Mouse (Mus musculus) kidney, embryonic 16.5 days (tissue): Measurements from ENCODE around the gene Tph1. TPM values are rescaled to one million over a fixed set of nuclear protein-coding genes. Genes with fewer than 3 reads are reported as not detected.
"Not testable (repeated sequence)": the region's sequence is repeated elsewhere in the genome, so short reads cannot be mapped to it uniquely, and the experiment has no call there.

Source experiments
- ATAC-seq: fragments of 200-750 bp; cut with Nextera tagmentation; 2 replicates; pipeline ENCODE4 v1.8.0; 2017; ENCODE audit warnings: moderate TSS enrichment; ENCODE audit not compliant: low FRiP score, low TSS enrichment
- H3K27ac ChIP-seq: fragments of 300-500 bp; sonication (generic); 2 replicates; pipeline ENCODE4 v1.5.1; 2014; ENCODE audit warnings: low read length
- H3K27me3 ChIP-seq: fragments of 300-500 bp; sonication (generic); 2 replicates; pipeline ENCODE4 v1.6.1; 2014; ENCODE audit warnings: low read length, control low read depth, mixed read lengths; ENCODE audit not compliant: insufficient read depth
- H3K36me3 ChIP-seq: fragments of 300-500 bp; sonication (generic); 2 replicates; pipeline ENCODE4 v1.6.1; 2014; ENCODE audit warnings: low read length, control low read depth, mixed read lengths; ENCODE audit not compliant: insufficient read depth
- H3K4me1 ChIP-seq: fragments of 300-500 bp; sonication (generic); 2 replicates; pipeline ENCODE4 v1.6.1; 2014; ENCODE audit warnings: low read length, control low read depth, mixed read lengths; ENCODE audit not compliant: insufficient read depth
- H3K4me2 ChIP-seq: fragments of 300-500 bp; sonication (generic); replicated peaks from 2 replicates; pipeline ENCODE4 v1.6.1; 2014; ENCODE audit warnings: low read depth, low read length
- H3K4me3 ChIP-seq: fragments of 300-500 bp; sonication (generic); 2 replicates; pipeline ENCODE4 v1.5.1; 2014; ENCODE audit warnings: mild to moderate bottlenecking, low read length
- H3K9ac ChIP-seq: fragments of 300-500 bp; sonication (generic); replicated peaks from 2 replicates; pipeline ENCODE4 v1.6.1; 2014; ENCODE audit warnings: low read length
- H3K9me3 ChIP-seq: fragments of 300-500 bp; sonication (generic); 2 replicates; pipeline ENCODE4 v1.6.1; 2016; ENCODE audit warnings: low read length, control low read depth
- WGBS: fragments of 180-500 bp; shearing (Covaris S2); extraction: QIAGEN DNeasy Blood & Tissue Kit; methylation state at CpG from one replicate; pipeline ENCODE4 v1.1.7; 2014; 5-methylcytosine and 5-hydroxymethylcytosine counted together
- polyA plus RNA-seq: library from polyadenylated mRNA; unstranded; fragments of >200 nt; fragmentation: Nextera tagmentation; extraction: Ambion mirVana; gene quantifications from 2 replicates; pipeline ENCODE4 v1.2.1, GENCODE M21; 2015

The Tph1 gene
- polyA plus RNA-seq, 1 experiment from 2014 or later: 2.2 TPM

DNA sequence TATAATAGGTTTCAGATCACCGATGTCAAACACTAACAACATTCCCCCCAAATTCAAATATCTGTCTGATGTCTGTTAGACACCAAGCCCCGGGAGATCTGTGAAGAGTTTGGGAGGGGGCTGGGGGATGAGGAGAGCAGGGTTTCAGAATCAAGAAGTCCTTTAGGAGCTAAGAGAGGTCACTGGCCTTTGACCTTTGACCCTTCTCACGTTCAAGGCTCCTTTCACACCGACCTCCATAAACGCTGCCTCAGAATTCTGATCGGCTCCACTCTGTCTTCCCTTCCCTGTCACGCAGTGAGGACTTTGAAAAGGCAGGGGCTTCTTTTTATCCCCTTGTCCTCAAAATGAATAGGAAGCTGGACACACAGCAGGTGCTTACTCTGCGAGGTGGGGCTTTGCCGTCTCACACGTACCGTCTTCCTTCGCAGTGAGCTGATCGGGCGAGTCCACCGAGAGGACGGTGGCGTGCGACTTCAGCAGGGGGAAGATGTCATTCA lies 10.7 kb downstream of the Tph1 start:
- WGBS: 40% methylated on average over 18 of the region's 18 CpGs
- H3K9me3 ChIP-seq: no peaks in the 10 kb centered on the region
- H3K4me1 ChIP-seq: 0 out of 2 replicates have a peak, but pooled peaks cover 5% of the 10 kb centered on the region
- H3K36me3 ChIP-seq: no peaks in the 10 kb centered on the region
- H3K4me3 ChIP-seq: no peak overlapping the region
- ATAC-seq: no peak
- H3K27me3 ChIP-seq: 0 out of 2 replicates have a peak, but pooled peaks cover 14% of the 10 kb centered on the region
- no peak overlapping the region for H3K27ac ChIP-seq
- H3K4me2 ChIP-seq: no peak overlapping the region
- H3K9ac ChIP-seq: no peak overlapping the region

DNA sequence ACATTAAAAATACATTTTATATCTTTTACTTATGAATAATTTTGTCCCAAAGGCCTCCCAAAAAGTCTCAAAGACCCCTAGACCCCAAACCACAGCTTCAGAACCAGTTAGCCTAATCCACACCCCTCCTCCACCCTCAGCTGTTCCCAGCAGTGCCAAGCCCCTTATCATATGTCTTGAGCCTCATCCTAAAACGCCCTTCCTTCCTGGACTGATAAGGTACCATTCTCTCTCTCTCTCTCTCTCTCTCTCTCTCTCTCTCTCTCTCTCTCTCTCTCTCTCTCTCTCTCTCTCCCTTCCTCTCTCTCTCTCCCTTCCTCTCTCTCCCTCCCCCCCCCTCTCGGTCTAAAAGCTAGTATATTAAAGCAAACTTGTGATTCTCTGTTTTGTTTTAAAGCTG lies 20.1 kb downstream of the Tph1 start:
- no peak overlapping the region for H3K4me3 ChIP-seq
- no peaks in the 10 kb centered on the region for H3K4me1 ChIP-seq
- H3K27me3 ChIP-seq: no peaks in the 10 kb centered on the region
- WGBS: 62% methylated on average over 2 of the region's 2 CpGs
- H3K36me3 ChIP-seq: no peaks in the 10 kb centered on the region
- no peaks in the 10 kb centered on the region for H3K9me3 ChIP-seq
- H3K27ac ChIP-seq: no peak overlapping the region
- no peak for ATAC-seq
- no peak overlapping the region for H3K9ac ChIP-seq
- H3K4me2 ChIP-seq: no peak overlapping the region

DNA sequence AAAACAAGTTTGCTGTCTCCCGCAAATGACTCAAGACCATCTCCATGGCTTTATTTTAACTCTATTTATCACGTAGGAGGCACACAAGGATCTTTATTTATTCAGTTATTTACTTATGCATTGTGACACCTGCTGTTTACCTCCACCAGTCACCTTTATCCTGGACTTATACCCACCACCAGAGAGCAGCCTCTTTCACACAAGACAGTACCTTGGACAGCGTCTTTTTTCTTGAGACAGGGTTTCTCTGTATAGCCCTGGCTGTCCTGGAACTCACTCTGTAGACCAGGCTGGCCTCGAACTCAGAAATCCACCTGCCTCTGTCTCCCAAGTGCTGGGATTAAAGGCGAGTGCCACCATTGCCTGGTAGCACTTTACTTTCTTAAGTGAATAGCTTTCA lies 22.1 kb downstream of the Tph1 start:
- H3K27ac ChIP-seq, H3K9me3 ChIP-seq, H3K4me1 ChIP-seq, H3K27me3 ChIP-seq, H3K4me3 ChIP-seq, H3K9ac ChIP-seq, H3K36me3 ChIP-seq, H3K4me2 ChIP-seq, ATAC-seq: not testable (repeated sequence)
- 48% methylated on average over 5 of the region's 5 CpGs for WGBS

DNA sequence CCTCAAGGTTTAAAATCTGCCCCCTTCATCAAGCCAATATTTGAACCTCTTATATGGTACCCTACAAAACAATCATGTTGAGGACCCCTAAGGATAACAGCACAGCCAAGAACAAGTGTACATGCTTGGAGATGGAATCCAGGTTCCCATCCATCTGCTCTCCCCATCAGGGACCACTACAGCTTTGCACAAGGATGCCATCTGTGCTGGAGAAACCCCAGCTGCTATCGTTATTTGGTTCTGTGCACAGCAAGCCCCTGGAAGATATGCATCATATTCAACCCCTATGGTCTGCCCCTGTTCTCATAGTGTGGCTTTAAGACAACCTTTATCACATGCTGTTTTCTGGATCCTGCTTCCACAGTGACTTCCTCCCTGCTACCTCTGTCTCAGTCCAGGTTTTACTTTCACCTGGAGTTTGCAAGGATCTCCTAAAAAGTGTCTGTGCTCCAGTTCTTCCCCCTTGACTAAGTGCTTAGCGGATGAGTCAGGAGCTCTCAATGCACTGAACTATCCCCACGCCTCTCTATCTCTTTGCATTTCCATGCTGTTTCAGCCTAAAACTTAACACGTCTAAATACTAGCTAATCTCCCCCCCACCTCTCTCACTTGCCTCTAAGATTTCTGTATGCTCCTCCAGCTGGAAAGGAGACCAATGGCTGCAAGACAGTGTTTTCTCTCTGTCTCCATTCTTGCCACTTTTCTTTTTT lies 23.8 kb downstream of the Tph1 start:
- no peaks in the 10 kb centered on the region for H3K36me3 ChIP-seq
- H3K9ac ChIP-seq: no peak overlapping the region
- H3K4me2 ChIP-seq: no peak overlapping the region
- no peaks in the 10 kb centered on the region for H3K27me3 ChIP-seq
- ATAC-seq: no peak
- H3K27ac ChIP-seq: no peak overlapping the region
- 85% methylated on average over 4 of the region's 4 CpGs for WGBS
- H3K9me3 ChIP-seq: no peaks in the 10 kb centered on the region
- no peaks in the 10 kb centered on the region for H3K4me1 ChIP-seq
- no peak overlapping the region for H3K4me3 ChIP-seq

DNA sequence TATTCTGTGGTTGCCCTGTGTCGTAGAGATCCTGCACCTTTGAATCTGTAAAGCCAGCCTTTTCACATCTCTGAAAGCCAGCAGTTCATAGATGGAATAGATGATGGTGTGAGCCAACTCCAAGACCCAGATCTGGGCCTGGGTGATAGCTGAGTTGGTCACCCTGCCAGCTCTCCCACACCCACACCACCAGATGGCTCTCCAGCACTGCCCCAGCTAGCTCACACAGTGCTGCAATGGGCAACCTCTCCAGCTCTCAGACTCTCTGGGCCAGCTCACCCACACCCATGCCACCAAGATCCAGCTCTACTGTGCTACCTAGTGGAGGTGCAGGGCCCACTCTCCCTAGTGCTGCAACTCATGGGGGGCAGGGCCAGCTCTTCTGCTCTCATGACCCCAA lies 29.2 kb downstream of the Tph1 start:
- H3K9ac ChIP-seq: no peak overlapping the region
- H3K27me3 ChIP-seq: peaks cover 6% of the 10 kb centered on the region; the same call in 1 of the 2 replicates
- no peaks in the 10 kb centered on the region for H3K36me3 ChIP-seq
- 74% methylated on average over 1 of the region's 1 CpGs for WGBS
- no peaks in the 10 kb centered on the region for H3K9me3 ChIP-seq
- no peak overlapping the region for H3K4me3 ChIP-seq
- H3K27ac ChIP-seq: no peak overlapping the region
- ATAC-seq: no peak
- peaks cover 5% of the 10 kb centered on the region for H3K4me1 ChIP-seq
- no peak overlapping the region for H3K4me2 ChIP-seq

DNA sequence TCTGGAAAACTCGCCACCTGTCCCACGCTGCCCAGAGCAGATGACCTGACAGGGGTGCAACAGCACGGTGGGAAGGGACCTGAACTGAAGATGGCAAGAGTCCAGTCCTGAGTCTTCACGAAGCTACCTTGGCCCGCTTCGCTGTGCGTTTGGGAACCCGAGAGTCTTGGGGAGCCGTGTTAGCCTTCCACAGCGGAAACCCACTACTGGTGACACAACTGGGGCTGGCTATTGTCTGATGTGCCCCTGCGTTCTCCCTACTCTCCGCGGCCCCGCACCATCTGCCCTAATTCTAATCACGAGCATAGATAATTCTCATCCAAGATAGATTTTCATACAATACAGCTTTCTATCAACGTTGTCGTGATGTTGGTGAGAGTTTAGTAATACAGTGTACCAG lies 32.3 kb downstream of the Tph1 start:
- ATAC-seq: no peak

DNA sequence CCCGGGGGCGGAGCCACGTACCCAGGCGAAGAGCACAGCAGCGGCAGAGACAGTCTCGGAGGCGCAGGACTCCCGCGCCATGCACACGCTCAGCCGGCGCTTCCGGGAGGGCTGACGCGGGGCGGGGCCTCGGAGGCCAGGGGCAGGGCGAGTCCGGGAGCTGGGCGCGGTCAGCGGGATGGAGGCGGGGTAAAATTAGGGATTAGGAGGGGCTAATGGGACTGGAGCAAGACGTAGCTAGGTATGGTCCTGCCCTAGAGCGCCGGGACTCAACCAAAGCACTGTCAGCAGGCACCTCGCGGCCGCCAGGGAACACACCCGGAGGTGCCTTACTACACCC lies 32.7 kb downstream of the Tph1 start, which contains the start of gene Sergef:
TSS of gene Sergef (minus strand) at position 116 of the 340 bp plus-strand sequence.
- peak within 1 kb of the TSS; percentile 85 for H3K4me2 ChIP-seq
- peak within 1 kb of the TSS; percentile 56 for H3K27ac ChIP-seq
- no peaks in the 10 kb centered on the region for H3K9me3 ChIP-seq
- peaks cover 11% of the 10 kb centered on the region for H3K4me1 ChIP-seq
- WGBS: 1% methylated on average over 30 of the region's 30 CpGs
- H3K4me3 ChIP-seq: peak within 1 kb of the TSS; percentile 73
- peak within 1 kb of the TSS; percentile 79 for H3K9ac ChIP-seq
- H3K36me3 ChIP-seq: no peaks in the 10 kb centered on the region
- peaks cover 6% of the 10 kb centered on the region; the same call in 1 of the 2 replicates for H3K27me3 ChIP-seq
- peak; percentile 97 for ATAC-seq

More for the DNA sequence above, 32.3 kb downstream of the Tph1 start:
- Histone ChIP-seq H3K4me1 (peaks cover 11% of the 10 kb centered on the region), H3K4me3 (peak overlapping the region; percentile 73), H3K27me3 (peaks cover 6% of the 10 kb centered on the region; the same call in 1 of the 2 replicates), H3K27ac (no peak overlapping the region), H3K9ac (peak overlapping the region; percentile 79), H3K36me3 (no peaks in the 10 kb centered on the region), H3K4me2 (peak overlapping the region; percentile 85), H3K9me3 (no peaks in the 10 kb centered on the region)
- WGBS: 20% methylated on average over 17 of the region's 17 CpGs

DNA sequence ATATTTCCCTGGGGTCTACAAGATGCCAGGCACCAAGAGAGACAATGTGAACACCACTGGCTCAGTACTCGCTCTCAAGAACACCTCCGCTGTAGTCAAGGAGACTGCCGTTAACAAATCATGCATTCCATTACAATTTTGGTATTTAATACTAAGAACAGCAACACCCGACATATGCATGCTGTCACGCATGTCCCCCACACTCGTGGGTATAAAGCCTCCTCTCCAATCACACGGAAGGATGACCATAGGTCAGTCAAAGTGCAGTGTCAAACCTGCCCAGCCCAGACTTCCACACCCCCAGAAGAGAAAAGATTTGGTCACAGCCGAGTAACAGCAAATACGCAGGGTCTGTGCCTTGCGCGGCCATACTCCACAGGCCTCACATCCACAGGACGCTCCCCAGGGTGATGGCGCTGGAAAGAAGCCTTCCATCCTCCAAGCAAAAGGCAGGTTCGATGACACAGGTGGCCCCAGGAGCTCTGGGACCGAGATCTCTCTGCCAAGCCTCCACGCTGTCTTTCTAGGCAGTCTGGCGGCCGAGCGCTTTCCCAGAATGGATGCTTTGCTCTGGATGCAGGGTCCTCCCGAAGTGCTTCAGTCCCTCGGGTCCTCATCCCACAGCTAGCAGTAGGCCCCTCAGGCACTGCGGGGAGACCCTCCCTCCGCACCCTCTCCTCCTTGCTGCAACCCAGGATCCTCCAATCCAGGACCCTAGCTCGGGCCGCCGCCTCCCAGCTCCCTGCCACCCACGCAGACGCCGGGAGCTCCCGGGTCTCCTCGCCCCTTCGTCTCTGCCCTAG lies 33.2 kb downstream of the Tph1 start:
- peak overlapping the region; percentile 85 for H3K4me2 ChIP-seq
- peaks cover 6% of the 10 kb centered on the region; the same call in 1 of the 2 replicates for H3K27me3 ChIP-seq
- peak; percentile 57 for ATAC-seq
- H3K9me3 ChIP-seq: no peaks in the 10 kb centered on the region
- peak overlapping the region; percentile 79 for H3K9ac ChIP-seq
- H3K27ac ChIP-seq: peak overlapping the region; percentile 56
- peaks cover 11% of the 10 kb centered on the region for H3K4me1 ChIP-seq
- WGBS: 9% methylated on average over 32 of the region's 32 CpGs
- H3K4me3 ChIP-seq: peak overlapping the region; percentile 73
- H3K36me3 ChIP-seq: no peaks in the 10 kb centered on the region

DNA sequence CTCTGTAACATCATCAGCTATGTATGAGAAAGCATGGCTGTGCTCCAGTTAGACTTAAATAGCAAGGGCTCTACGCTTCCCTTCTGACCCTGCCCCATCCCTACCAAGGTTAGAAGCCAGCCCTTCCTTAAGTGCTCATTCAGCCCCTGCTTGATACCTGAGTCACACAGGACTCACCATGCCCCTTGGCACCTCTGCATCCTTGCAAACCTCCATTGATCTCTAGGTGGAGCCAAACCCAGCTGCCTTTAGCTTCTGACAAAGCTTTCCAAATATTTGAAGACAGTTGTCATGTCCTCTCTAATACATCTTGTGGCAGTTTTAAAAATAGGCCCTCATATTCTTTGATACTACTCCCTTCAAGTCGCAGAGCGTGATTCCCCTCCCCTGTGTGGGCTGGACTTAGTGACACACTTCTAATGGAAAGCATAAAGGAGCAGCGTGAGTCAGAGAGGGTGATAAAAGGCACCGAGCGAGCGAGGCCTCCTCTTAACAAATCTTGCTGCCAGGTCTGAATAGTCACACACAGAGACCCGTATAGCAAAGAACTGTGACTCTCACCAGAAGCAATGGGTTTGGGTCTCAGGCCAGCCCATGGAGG lies 43.9 kb downstream of the Tph1 start:
- Histone ChIP-seq H3K4me3 (no peak overlapping the region), H3K4me1 (no peaks in the 10 kb centered on the region), H3K9me3 (no peaks in the 10 kb centered on the region), H3K27me3 (no peaks in the 10 kb centered on the region), H3K36me3 (peaks cover 7% of the 10 kb centered on the region; the same call in 1 of the 2 replicates), H3K4me2 (no peak overlapping the region), H3K27ac (no peak overlapping the region), H3K9ac (no peak overlapping the region)
- no peak for ATAC-seq
- 75% methylated on average over 8 of the region's 8 CpGs for WGBS
